Mouse (Mus musculus) G1E (cell line): Measurements from ENCODE around the gene Tmem186.

Source experiments
- CTCF ChIP-seq: IDR thresholded peaks from 2 replicates; pipeline ENCODE4 v1.5.1; 2012; ENCODE audit warnings: low read depth, low read length, inconsistent platforms, mixed read lengths
- GATA1 ChIP-seq: IDR thresholded peaks from 2 replicates; pipeline ENCODE4 v1.6.1; 2012; ENCODE audit warnings: borderline replicate concordance, low read length, inconsistent platforms, mixed read lengths

DNA sequence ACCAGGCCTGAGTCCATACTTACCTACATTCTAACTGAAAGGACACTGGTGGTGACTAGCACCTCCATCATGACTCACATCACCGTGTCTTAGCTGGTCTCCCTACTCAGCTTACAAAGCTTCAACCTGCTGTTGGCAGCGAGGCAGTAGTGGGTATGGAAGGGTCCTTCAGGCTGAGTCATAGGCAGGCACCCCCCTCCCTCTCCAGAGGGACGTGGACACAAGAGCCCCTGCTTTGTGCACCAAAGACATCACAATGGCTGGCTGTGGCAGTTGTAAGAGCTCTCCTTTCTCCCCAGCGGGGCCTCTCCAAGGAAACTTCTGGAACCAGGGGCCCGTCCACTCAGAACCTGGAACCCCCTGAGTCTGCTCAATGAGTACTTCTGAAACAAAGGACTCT lies 43.0 kb upstream of the Tmem186 start, which contains the start of gene Gm5767:
- TF ChIP-seq CTCF, result no peak
- no peak for TF ChIP-seq GATA1
